Mouse (Mus musculus) kidney, embryonic 14.5 days (tissue): ENCODE measurements around the gene Mia3. TPM values are rescaled to one million over a fixed set of nuclear protein-coding genes. Genes with fewer than 3 reads are reported as not detected.
"Not testable (repeated sequence)": the region's sequence is repeated elsewhere in the genome, so short reads cannot be mapped to it uniquely, and the experiment has no call there.

ENCODE experiments used
- ATAC-seq: fragments of 200-750 bp; cut with Nextera tagmentation; 2 replicates; pipeline ENCODE4 v1.8.0; 2017; ENCODE audit warnings: moderate number of reproducible peaks, mild to moderate bottlenecking, moderate TSS enrichment, moderate library complexity; ENCODE audit not compliant: low FRiP score, low TSS enrichment
- H3K27ac ChIP-seq: fragments of 300-500 bp; sonication (generic); 2 replicates; pipeline ENCODE4 v1.5.1; 2014; ENCODE audit warnings: low read depth, mild to moderate bottlenecking, low read length, moderate library complexity, mixed read lengths
- H3K27me3 ChIP-seq: fragments of 300-500 bp; sonication (generic); 2 replicates; pipeline ENCODE4 v1.6.1; 2014; ENCODE audit warnings: mild to moderate bottlenecking, low read length; ENCODE audit not compliant: control insufficient read depth, insufficient read depth
- H3K36me3 ChIP-seq: fragments of 300-500 bp; sonication (generic); 2 replicates; pipeline ENCODE4 v1.6.1; 2014; ENCODE audit warnings: low read length, mixed read lengths; ENCODE audit not compliant: control insufficient read depth, insufficient read depth
- H3K4me1 ChIP-seq: fragments of 300-500 bp; sonication (generic); 2 replicates; pipeline ENCODE4 v1.6.1; 2014; ENCODE audit warnings: low read length, mixed read lengths; ENCODE audit not compliant: control insufficient read depth, insufficient read depth
- H3K4me2 ChIP-seq: fragments of 300-500 bp; sonication (generic); replicated peaks from 2 replicates; pipeline ENCODE4 v1.6.1; 2014; ENCODE audit warnings: low read depth, mild to moderate bottlenecking, low read length
- H3K4me3 ChIP-seq: fragments of 300-500 bp; sonication (generic); 2 replicates; pipeline ENCODE4 v1.5.1; 2014; ENCODE audit warnings: mild to moderate bottlenecking, low read length
- H3K9ac ChIP-seq: fragments of 300-500 bp; sonication (generic); 2 replicates; pipeline ENCODE4 v1.6.1; 2014; ENCODE audit warnings: low read depth, mild to moderate bottlenecking, low read length, moderate library complexity
- H3K9me3 ChIP-seq: fragments of 300-500 bp; sonication (generic); 2 replicates; pipeline ENCODE4 v1.6.1; 2016; ENCODE audit warnings: low read length; ENCODE audit not compliant: control insufficient read depth
- WGBS: fragments of 180-500 bp; shearing (Covaris S2); extraction: QIAGEN DNeasy Blood & Tissue Kit; methylation state at CpG from one replicate; pipeline ENCODE4 v1.1.7; 2014; 5-methylcytosine and 5-hydroxymethylcytosine counted together
- polyA plus RNA-seq: library from polyadenylated mRNA; unstranded; fragments of >200 nt; fragmentation: Nextera tagmentation; extraction: Ambion mirVana; gene quantifications from 2 replicates; pipeline ENCODE4 v1.2.1, GENCODE M21; 2014

Gene Mia3
- polyA plus RNA-seq, 1 experiment from 2014 or later = 104 TPM

- H3K9ac ChIP-seq, H3K4me2 ChIP-seq, H3K4me1 ChIP-seq, H3K27me3 ChIP-seq, H3K27ac ChIP-seq, H3K4me3 ChIP-seq, ATAC-seq, H3K9me3 ChIP-seq: not testable (repeated sequence)
- 82% methylated on average over 5 of the region's 5 CpGs for WGBS
- H3K36me3 ChIP-seq = peaks cover 57% of the 10 kb centered on the region
Measured at GRCm38 (mm10) chr1:183322496-183322895, 46.9 kb downstream of the Mia3 start.

DNA sequence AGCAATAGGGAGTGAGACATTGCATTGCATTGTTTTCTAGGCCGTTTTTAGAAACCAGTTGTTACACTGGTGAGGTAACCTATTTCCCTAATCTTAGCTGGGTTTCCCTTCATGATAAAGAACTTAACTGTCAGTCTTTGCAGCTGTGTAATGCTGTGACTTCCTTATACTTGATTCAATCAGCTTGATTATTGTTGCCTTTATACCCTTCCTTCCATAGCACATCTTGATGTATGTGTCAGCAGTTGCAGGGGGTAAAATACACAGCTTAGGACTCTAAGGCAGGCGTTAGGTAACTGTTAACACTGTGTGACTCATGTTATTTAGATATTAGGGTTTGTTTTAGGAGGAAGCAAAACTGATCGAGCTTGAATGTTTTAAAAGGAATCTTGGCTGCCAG is 48.6 kb downstream of the Mia3 start:
- ATAC-seq = no peak
- H3K9me3 ChIP-seq = peaks cover 3% of the 10 kb centered on the region
- no peaks in the 10 kb centered on the region for H3K4me1 ChIP-seq
- no peak overlapping the region for H3K4me2 ChIP-seq
- WGBS = 73% methylated on average over 3 of the region's 3 CpGs
- H3K4me3 ChIP-seq = no peak overlapping the region
- no peaks in the 10 kb centered on the region for H3K27me3 ChIP-seq
- H3K36me3 ChIP-seq = peaks cover 59% of the 10 kb centered on the region
- H3K9ac ChIP-seq = no peak overlapping the region
- H3K27ac ChIP-seq = no peak overlapping the region

DNA sequence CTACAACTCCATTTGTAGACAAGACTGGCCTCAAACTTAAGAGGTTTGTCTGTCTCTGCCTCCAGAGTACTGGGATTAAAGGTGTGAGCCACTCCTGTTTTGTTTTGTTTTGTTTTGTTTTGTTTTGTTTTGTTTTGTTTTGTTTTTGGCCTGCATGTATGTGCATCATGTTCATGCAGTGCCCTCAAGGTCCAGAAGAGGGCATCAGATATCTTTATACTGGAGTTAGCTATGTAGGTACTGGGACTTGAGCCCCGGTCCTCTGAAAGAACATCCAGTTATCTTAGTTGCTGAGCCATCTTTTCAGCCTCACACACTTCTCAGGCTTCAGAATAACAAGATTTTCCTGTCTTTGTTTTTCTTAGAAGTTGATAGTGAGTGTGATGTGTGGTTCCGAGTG is 53.6 kb downstream of the Mia3 start:
- Histone ChIP-seq H3K9ac (no peak overlapping the region), H3K4me2 (no peak overlapping the region), H3K27me3 (no peaks in the 10 kb centered on the region), H3K4me1 (no peaks in the 10 kb centered on the region), H3K27ac (no peak overlapping the region), H3K4me3 (no peak overlapping the region), H3K36me3 (peaks cover 59% of the 10 kb centered on the region), H3K9me3 (no peaks in the 10 kb centered on the region)
- 83% methylated on average over 2 of the region's 2 CpGs for WGBS
- ATAC-seq = no peak

DNA sequence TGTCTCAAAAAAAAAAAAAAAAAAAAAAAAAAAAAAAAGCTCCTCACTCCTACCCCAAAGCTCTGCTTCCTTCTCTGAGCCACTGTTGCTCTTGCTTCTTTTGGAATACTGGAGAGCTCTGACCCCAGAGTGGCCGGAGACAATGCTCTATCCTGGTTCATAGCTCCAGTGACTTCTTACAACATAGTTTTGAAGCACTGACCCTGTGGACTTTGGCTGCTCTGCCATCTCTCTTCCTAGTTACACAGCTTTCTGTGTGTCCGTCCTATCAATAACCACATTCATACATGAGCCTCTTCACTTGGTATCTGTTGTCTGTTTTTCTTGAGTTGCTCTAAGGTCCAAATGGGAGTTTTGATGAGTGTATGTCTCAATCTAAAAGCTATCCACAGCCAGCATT is 57.3 kb downstream of the Mia3 start:
- no peak overlapping the region for H3K27ac ChIP-seq
- no peak overlapping the region for H3K9ac ChIP-seq
- WGBS = 95% methylated on average over 2 of the region's 2 CpGs
- H3K4me3 ChIP-seq = no peak overlapping the region
- no peaks in the 10 kb centered on the region for H3K27me3 ChIP-seq
- H3K4me1 ChIP-seq = no peaks in the 10 kb centered on the region
- peaks cover 46% of the 10 kb centered on the region for H3K36me3 ChIP-seq
- no peak overlapping the region for H3K4me2 ChIP-seq
- H3K9me3 ChIP-seq = no peaks in the 10 kb centered on the region
- ATAC-seq = no peak

DNA sequence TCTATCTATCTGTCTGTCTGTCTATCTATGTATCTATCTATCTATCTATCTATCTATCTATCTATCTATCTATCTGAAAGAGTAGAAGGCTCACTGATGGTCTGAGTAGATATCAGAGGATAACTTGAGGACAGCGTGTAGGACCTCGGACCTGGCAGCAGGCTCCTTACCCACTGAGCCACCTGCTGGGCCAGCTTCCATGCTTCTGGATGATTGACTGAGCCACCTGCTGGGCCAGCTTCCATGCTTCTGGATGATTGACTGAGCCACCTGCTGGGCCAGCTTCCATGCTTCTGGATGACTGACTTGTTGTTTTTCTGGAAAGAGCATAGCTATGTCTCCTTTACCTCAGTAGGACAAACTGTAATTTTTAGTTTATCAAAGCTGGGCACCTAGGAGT is 59.8 kb downstream of the Mia3 start:
- H3K27ac ChIP-seq, ATAC-seq, H3K9me3 ChIP-seq, H3K9ac ChIP-seq, H3K4me3 ChIP-seq, H3K4me2 ChIP-seq, H3K4me1 ChIP-seq, H3K27me3 ChIP-seq: not testable (repeated sequence)
- H3K36me3 ChIP-seq = peaks cover 32% of the 10 kb centered on the region; the same call in 1 of the 2 replicates
- 92% methylated on average over 2 of the region's 2 CpGs for WGBS

- no peak overlapping the region for H3K9ac ChIP-seq
- no peak overlapping the region for H3K4me3 ChIP-seq
- H3K4me1 ChIP-seq = no peaks in the 10 kb centered on the region
- H3K36me3 ChIP-seq = peaks cover 23% of the 10 kb centered on the region; the same call in 1 of the 2 replicates
- WGBS = 93% methylated on average over 1 of the region's 1 CpGs
- no peak overlapping the region for H3K4me2 ChIP-seq
- no peaks in the 10 kb centered on the region for H3K27me3 ChIP-seq
- ATAC-seq = no peak
- H3K27ac ChIP-seq = no peak overlapping the region
- no peaks in the 10 kb centered on the region for H3K9me3 ChIP-seq
Measured at GRCm38 (mm10) chr1:183308476-183308875, 60.9 kb downstream of the Mia3 start.

DNA sequence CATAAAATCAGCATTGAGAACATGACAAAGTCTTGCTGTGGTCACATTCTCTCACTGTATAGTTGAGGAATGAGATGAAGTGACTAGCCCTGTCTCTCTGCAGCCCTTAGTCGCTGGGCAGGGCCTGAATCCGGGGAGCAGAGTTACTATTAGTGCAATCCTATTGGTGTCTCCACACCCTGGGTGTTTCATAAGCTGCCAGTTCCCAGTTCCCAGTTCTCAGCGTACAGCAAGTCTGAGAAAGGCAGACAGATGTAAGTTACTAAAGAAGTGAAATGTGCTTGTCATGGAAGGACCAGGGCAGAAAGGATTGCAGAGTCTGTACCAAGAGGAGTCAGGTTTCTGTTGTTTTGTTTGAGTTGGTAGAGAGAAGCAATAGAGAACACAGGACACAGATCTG is 61.8 kb downstream of the Mia3 start:
- 69% methylated on average over 3 of the region's 3 CpGs for WGBS

DNA sequence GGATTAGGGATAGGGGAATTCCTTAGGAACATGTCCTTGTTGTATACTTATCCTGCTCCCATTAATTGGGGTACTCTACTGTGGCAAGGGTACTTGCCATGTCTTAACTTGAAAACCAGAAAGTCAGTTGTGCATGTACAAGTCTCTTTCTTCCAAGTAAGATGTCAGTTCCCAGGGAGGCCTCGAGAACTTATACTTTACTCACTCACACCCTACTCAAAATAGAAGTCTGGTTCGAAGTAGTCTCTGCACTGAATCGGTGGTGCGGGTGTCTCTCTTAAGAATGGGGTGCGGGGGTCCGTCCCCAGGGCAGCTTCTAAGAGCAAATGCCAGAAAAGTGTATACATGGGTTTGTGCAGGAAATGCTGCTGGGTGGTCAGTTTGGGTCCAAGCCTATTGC is 70.2 kb downstream of the Mia3 start:
- ATAC-seq = no peak
- no peak overlapping the region for H3K4me2 ChIP-seq
- no peak overlapping the region for H3K9ac ChIP-seq
- H3K9me3 ChIP-seq = no peaks in the 10 kb centered on the region
- H3K27me3 ChIP-seq = no peaks in the 10 kb centered on the region
- WGBS = 86% methylated on average over 6 of the region's 6 CpGs
- no peaks in the 10 kb centered on the region for H3K4me1 ChIP-seq
- H3K4me3 ChIP-seq = no peak overlapping the region
- H3K27ac ChIP-seq = no peak overlapping the region
- H3K36me3 ChIP-seq = no peaks in the 10 kb centered on the region

More for the DNA sequence above, 61.8 kb downstream of the Mia3 start:
- no peak overlapping the region for H3K27ac ChIP-seq
- H3K36me3 ChIP-seq = peaks cover 18% of the 10 kb centered on the region; the same call in 1 of the 2 replicates
- H3K9ac ChIP-seq = no peak overlapping the region
- H3K4me3 ChIP-seq = no peak overlapping the region
- H3K9me3 ChIP-seq = no peaks in the 10 kb centered on the region
- ATAC-seq = no peak
- H3K27me3 ChIP-seq = no peaks in the 10 kb centered on the region
- H3K4me1 ChIP-seq = no peaks in the 10 kb centered on the region
- no peak overlapping the region for H3K4me2 ChIP-seq

DNA sequence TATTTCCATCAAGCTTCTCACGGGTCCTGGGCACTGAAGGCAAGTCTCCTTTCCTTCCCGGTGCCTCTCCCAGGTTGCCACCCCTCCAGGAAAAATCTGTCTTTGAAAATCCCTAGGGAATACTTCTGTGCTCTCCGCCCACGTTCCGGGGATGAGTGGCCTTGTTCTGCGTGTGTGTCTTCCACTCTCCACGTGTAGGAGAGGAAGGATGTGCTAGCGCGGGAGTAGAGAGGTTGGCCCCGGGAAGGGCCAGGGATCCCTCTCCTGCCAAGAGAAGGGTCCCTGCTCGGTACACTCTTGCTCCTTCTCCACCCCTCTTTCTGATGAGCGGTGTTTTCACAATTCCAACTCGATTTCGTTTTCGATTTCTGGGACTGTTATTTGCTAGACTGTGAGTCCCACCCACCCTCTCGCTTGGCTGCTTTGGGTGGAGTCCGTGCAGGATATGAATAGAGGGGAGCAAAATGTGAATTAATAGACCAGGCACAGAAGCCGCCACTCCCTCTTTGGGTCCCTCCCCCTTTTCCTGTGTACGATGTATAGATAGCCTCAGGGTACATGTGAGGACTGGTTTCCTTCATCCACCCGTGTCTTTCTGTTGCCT is 71.4 kb downstream of the Mia3 start:
- peak overlapping the region; percentile 49 for H3K4me2 ChIP-seq
- peak; percentile 17; the same call in 1 of the 2 replicates for ATAC-seq

More for the DNA sequence above, 71.4 kb downstream of the Mia3 start:
- Histone ChIP-seq H3K9ac (peak overlapping the region; percentile 57), H3K27me3 (no peaks in the 10 kb centered on the region), H3K4me1 (no peaks in the 10 kb centered on the region), H3K27ac (no peak overlapping the region; the same call in 1 of the 2 replicates), H3K4me3 (peak overlapping the region; percentile 51), H3K9me3 (no peaks in the 10 kb centered on the region), H3K36me3 (peaks cover 9% of the 10 kb centered on the region)
- WGBS = under 1% methylated on average over 20 of the region's 20 CpGs
